Mouse (Mus musculus) heart, embryonic 16.5 days (tissue): ENCODE measurements at regions not wholly inside any gene's neighbourhood (a gene's known extent, or its start where the extent isn't known, plus 50 kb on each side); places are given as distances from the start of the nearest gene placed in this dataset.

Source experiments
- ATAC-seq: fragments of 200-750 bp; cut with Nextera tagmentation; replicated peaks from 2 replicates; pipeline ENCODE4 v1.8.0; 2017; ENCODE audit warnings: moderate number of reproducible peaks; ENCODE audit not compliant: insufficient read depth, low FRiP score; ENCODE audit errors: extremely low read depth
- H3K27ac ChIP-seq: fragments of 300-500 bp; sonication (generic); 2 replicates; pipeline ENCODE4 v1.5.1; 2014; ENCODE audit warnings: mild to moderate bottlenecking, low read length, control low read depth, moderate library complexity
- H3K27me3 ChIP-seq: fragments of 300-500 bp; sonication (generic); 2 replicates; pipeline ENCODE4 v1.6.1; 2014; ENCODE audit warnings: low read length, mixed read lengths; ENCODE audit not compliant: control insufficient read depth, insufficient read depth
- H3K36me3 ChIP-seq: fragments of 300-500 bp; sonication (generic); 2 replicates; pipeline ENCODE4 v1.6.1; 2014; ENCODE audit not compliant: control insufficient read depth, insufficient read depth
- H3K4me1 ChIP-seq: fragments of 300-500 bp; sonication (generic); 2 replicates; pipeline ENCODE4 v1.6.1; 2014; ENCODE audit warnings: low read length, mixed read lengths; ENCODE audit not compliant: control insufficient read depth, insufficient read depth
- H3K4me2 ChIP-seq: fragments of 300-500 bp; sonication (generic); 2 replicates; pipeline ENCODE4 v1.6.1; 2014; ENCODE audit warnings: low read depth, mild to moderate bottlenecking, control low read depth, low read length
- H3K4me3 ChIP-seq: fragments of 300-500 bp; sonication (generic); 2 replicates; pipeline ENCODE4 v1.5.1; 2014; ENCODE audit warnings: mild to moderate bottlenecking, control low read depth, low read length
- H3K9ac ChIP-seq: fragments of 300-500 bp; sonication (generic); 2 replicates; pipeline ENCODE4 v1.6.1; 2014; ENCODE audit warnings: low read length, control low read depth
- H3K9me3 ChIP-seq: fragments of 300-500 bp; sonication (generic); replicated peaks from 2 replicates; pipeline ENCODE4 v1.6.1; 2016; ENCODE audit warnings: low read length; ENCODE audit not compliant: control insufficient read depth
- WGBS: fragments of 180-500 bp; shearing (Covaris S2); extraction: QIAGEN DNeasy Blood & Tissue Kit; methylation state at CpG from one replicate; pipeline ENCODE4 v1.1.7; 2014; 5-methylcytosine and 5-hydroxymethylcytosine counted together

- no peak for ATAC-seq
- no peak overlapping the region for H3K27ac ChIP-seq
- H3K4me3 ChIP-seq = no peak overlapping the region
These were observed 111.3 kb upstream of the Cxxc4 start for GRCm38 (mm10) chr3:134124982-134125381.

DNA sequence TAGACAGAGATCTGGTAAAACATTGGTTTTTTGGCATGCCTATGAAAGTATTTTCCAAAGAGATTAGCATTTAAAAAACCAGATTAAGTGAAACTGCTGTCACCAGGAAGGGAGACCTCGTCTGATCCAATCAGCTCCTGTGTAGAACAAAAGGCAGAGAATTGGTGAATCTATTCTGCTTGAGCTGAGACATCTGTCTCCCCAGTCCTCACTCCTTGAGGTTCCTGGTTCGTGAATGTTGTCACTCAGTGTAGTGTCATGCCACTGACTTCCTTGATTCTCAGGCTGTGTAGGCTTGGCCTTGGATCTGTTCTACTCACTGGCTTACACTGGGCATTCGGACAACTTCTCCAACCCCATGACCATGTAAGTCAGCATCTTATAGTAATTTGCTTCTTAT, 105.9 kb upstream of the Cxxc4 start:
- Histone ChIP-seq H3K4me3 (no peak overlapping the region), H3K9me3 (no peaks in the 10 kb centered on the region), H3K27me3 (no peaks in the 10 kb centered on the region), H3K9ac (no peak overlapping the region), H3K36me3 (no peaks in the 10 kb centered on the region), H3K4me1 (no peaks in the 10 kb centered on the region), H3K4me2 (no peak overlapping the region), H3K27ac (no peak overlapping the region)
- WGBS = 51% methylated on average over 3 of the region's 3 CpGs
- no peak for ATAC-seq

More at GRCm38 (mm10) chr3:134124982-134125381, 111.3 kb upstream of the Cxxc4 start:
- no peaks in the 10 kb centered on the region for H3K9me3 ChIP-seq
- H3K9ac ChIP-seq = no peak overlapping the region
- no peaks in the 10 kb centered on the region for H3K27me3 ChIP-seq
- no peaks in the 10 kb centered on the region for H3K36me3 ChIP-seq
- H3K4me2 ChIP-seq = no peak overlapping the region
- no peaks in the 10 kb centered on the region for H3K4me1 ChIP-seq

DNA sequence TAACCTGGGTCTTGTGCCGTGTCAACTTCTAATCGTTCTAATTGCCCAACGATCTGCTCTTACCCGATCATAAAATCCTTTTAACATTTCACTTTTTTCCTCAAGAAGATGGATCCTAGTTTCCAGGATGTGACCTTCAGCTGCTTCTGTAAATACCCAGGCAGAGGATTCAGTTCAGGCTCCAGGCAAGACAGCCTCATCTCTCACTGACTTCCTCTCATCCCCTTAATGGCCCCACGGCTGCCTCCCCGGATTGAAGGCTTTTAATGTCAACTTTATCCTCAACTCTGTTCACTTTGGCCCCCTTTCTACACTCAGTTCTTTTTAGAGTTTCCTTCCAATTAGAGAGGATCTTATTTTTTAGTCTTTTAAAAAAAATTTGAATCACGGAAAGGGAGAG, 91.0 kb upstream of the Cxxc4 start:
- no peak overlapping the region for H3K9ac ChIP-seq
- peaks cover 3% of the 10 kb centered on the region; the same call in 1 of the 2 replicates for H3K4me1 ChIP-seq
- no peaks in the 10 kb centered on the region for H3K27me3 ChIP-seq
- ATAC-seq = no peak
- H3K36me3 ChIP-seq = no peaks in the 10 kb centered on the region
- H3K4me3 ChIP-seq = no peak overlapping the region
- peak overlapping the region; percentile 21; the same call in 1 of the 2 replicates for H3K4me2 ChIP-seq
- no peaks in the 10 kb centered on the region for H3K9me3 ChIP-seq
- no peak overlapping the region for H3K27ac ChIP-seq
- 50% methylated on average over 7 of the region's 7 CpGs for WGBS

DNA sequence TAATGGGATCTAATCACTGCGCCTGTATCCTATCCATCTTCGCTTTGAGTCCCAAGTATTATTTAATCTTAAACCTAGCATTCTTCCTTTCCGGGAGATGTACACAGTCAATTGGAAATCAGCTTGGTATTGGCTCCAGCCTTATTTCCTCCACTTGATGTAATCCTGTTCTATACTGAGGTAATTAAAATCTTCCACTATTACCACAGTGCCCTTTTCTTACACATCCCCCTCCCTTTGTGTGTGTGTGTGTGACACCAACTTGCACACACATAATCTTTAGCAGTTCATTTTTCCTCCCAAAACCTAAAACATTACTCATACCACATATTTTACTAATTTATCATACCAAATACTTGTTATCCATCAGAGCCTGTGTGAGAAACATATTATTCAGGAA, 90.3 kb upstream of the Cxxc4 start:
- WGBS = 87% methylated on average over 3 of the region's 3 CpGs
- no peak for ATAC-seq

GRCm38 (mm10) chr3:134146373-134147224, 89.7 kb upstream of the Cxxc4 start:
- whole genome bisulfite sequencing = 14% methylated on average over 14 of the region's 14 CpGs
- Histone ChIP-seq H3K9me3 (no peaks in the 10 kb centered on the region), H3K27ac (no peak overlapping the region), H3K4me3 (peak overlapping the region; percentile 44), H3K27me3 (no peaks in the 10 kb centered on the region), H3K9ac (peak overlapping the region; percentile 15), H3K4me1 (peaks cover 3% of the 10 kb centered on the region; the same call in 1 of the 2 replicates), H3K4me2 (peak overlapping the region; percentile 56), H3K36me3 (no peaks in the 10 kb centered on the region)
- peak; percentile 81; the same call in 1 of the 2 replicates for ATAC-seq

More for the DNA sequence above, 90.3 kb upstream of the Cxxc4 start:
- Histone ChIP-seq H3K4me3 (no peak overlapping the region), H3K4me2 (no peak overlapping the region), H3K9ac (no peak overlapping the region), H3K9me3 (no peaks in the 10 kb centered on the region), H3K4me1 (peaks cover 3% of the 10 kb centered on the region; the same call in 1 of the 2 replicates), H3K27me3 (no peaks in the 10 kb centered on the region), H3K27ac (no peak overlapping the region), H3K36me3 (no peaks in the 10 kb centered on the region)

DNA sequence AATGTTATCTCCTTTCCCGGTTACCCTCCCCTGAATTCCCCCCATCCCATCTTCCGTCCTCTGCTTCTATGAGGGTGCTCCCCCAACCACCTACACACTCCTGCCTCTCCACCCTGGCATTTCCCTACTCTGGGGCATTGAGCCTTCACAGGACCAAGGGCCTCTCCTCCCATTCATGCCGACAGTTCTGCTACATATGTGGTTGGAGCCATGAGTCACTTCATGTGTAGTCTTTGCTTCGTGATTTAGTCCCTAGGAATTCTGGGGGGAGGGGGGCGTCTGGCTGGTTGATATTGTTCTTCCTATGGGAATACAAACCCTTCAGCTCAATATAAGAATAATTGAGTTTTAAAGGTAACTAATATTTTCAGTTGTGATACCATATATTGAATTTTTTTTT, 74.0 kb upstream of the Cxxc4 start:
- no peak for ATAC-seq
- WGBS = 76% methylated on average over 5 of the region's 5 CpGs
- no peaks in the 10 kb centered on the region for H3K36me3 ChIP-seq

DNA sequence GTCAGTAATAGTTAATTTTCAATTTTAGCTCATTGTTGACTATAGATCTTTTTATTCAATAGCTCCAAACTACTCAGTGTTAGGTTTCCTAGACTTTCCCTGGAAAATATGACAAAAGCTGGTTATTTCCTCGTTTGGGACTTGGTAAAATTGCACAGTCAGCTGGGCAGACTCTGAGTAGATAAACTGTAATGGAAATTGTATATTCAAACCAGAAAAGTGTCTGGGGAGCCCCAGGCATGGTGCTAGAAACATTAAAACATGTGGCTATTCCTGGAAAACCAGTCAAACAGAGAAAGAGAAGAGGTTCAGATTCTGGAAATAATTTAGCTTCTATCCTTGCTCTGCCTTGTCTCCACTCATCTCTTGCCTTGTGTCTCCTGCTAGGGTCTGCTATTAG, 66.4 kb upstream of the Cxxc4 start:
- Histone ChIP-seq H3K4me1 (no peaks in the 10 kb centered on the region), H3K4me2 (no peak overlapping the region), H3K4me3 (no peak overlapping the region), H3K9me3 (no peaks in the 10 kb centered on the region), H3K36me3 (no peaks in the 10 kb centered on the region), H3K9ac (no peak overlapping the region), H3K27ac (no peak overlapping the region), H3K27me3 (no peaks in the 10 kb centered on the region)
- ATAC-seq = no peak
- 23% methylated on average over 1 of the region's 1 CpGs for WGBS

More for the DNA sequence above, 74.0 kb upstream of the Cxxc4 start:
- Histone ChIP-seq H3K9me3 (no peaks in the 10 kb centered on the region), H3K4me1 (no peaks in the 10 kb centered on the region), H3K27me3 (no peaks in the 10 kb centered on the region), H3K4me2 (no peak overlapping the region), H3K27ac (no peak overlapping the region), H3K9ac (no peak overlapping the region), H3K4me3 (no peak overlapping the region)

GRCm38 (mm10) chr3:134172357-134172756, 63.9 kb upstream of the Cxxc4 start:
- ATAC-seq = no peak
- Histone ChIP-seq H3K27ac (no peak overlapping the region), H3K27me3 (no peaks in the 10 kb centered on the region), H3K9ac (no peak overlapping the region), H3K9me3 (no peaks in the 10 kb centered on the region), H3K4me3 (no peak overlapping the region), H3K4me2 (no peak overlapping the region), H3K36me3 (no peaks in the 10 kb centered on the region), H3K4me1 (no peaks in the 10 kb centered on the region)
- WGBS = 41% methylated on average over 3 of the region's 3 CpGs

DNA sequence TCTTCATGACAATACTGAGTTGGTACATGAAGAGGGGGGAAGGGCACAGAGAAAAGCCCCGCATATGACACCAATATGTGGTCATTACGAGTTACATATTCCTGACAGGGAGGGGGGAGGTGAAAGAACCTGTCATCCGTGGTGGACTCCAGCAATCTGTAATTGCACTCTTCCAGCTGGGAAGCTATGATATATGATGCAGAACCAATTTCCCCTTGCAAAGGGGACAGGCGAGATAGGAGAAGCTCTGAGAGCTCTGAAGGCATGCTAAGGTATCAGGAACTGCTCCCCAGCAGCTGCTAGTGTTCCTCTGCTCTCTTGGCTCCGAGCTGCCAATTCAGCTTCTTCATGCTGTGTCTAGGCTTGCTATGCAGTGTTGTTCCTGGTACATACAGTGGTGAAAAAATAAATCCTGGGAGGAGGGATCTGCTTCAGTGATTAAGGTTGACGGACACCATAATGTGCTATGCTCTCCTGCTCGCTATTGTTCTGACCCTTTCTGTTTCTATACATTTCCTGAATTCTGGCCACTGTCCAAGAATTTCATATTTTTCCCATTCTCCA, 57.7 kb upstream of the Cxxc4 start:
- 61% methylated on average over 7 of the region's 7 CpGs for WGBS

More for the DNA sequence above, 57.7 kb upstream of the Cxxc4 start:
- no peak overlapping the region for H3K4me3 ChIP-seq
- no peaks in the 10 kb centered on the region for H3K27me3 ChIP-seq
- H3K9me3 ChIP-seq = peaks cover 3% of the 10 kb centered on the region; the same call in 1 of the 2 replicates
- no peak overlapping the region for H3K9ac ChIP-seq
- H3K27ac ChIP-seq = no peak overlapping the region
- H3K4me1 ChIP-seq = no peaks in the 10 kb centered on the region
- no peak for ATAC-seq
- H3K4me2 ChIP-seq = no peak overlapping the region
- H3K36me3 ChIP-seq = no peaks in the 10 kb centered on the region
